Mouse (Mus musculus) limb, embryonic 14.5 days (tissue): ENCODE data around the gene Tspan8. TPM values are rescaled to one million over a fixed set of nuclear protein-coding genes. Genes with fewer than 3 reads are reported as not detected.

ENCODE experiments used
- ATAC-seq: fragments of 200-750 bp; cut with Nextera tagmentation; 2 replicates; pipeline ENCODE4 v1.8.0; 2017; ENCODE audit warnings: low read depth, moderate number of reproducible peaks, moderate TSS enrichment; ENCODE audit not compliant: low FRiP score
- DNase-seq: peaks from one replicate; pipeline ENCODE4 v3.0.0-alpha.2; 2015; ENCODE audit warnings: low spot score
- H3K27ac ChIP-seq: fragments of 300-500 bp; sonication (generic); replicated peaks from 2 replicates; pipeline ENCODE4 v1.5.1; 2014; ENCODE audit warnings: low read depth, mild to moderate bottlenecking, low read length, moderate library complexity, mixed read lengths
- H3K27me3 ChIP-seq: fragments of 300-500 bp; sonication (generic); 2 replicates; pipeline ENCODE4 v1.6.1; 2014; ENCODE audit warnings: low read length, mixed read lengths; ENCODE audit not compliant: control insufficient read depth, insufficient read depth
- H3K36me3 ChIP-seq: fragments of 300-500 bp; sonication (generic); 2 replicates; pipeline ENCODE4 v1.6.1; 2014; ENCODE audit warnings: mild to moderate bottlenecking, low read length, moderate library complexity, mixed read lengths; ENCODE audit not compliant: control insufficient read depth, insufficient read depth
- H3K4me1 ChIP-seq: fragments of 300-500 bp; sonication (generic); 2 replicates; pipeline ENCODE4 v1.6.1; 2014; ENCODE audit warnings: antibody characterized with exemption, low read length, mixed read lengths; ENCODE audit not compliant: control insufficient read depth, insufficient read depth
- H3K4me2 ChIP-seq: fragments of 300-500 bp; sonication (generic); replicated peaks from 2 replicates; pipeline ENCODE4 v1.6.1; 2014; ENCODE audit warnings: low read depth, mild to moderate bottlenecking, low read length, moderate library complexity; ENCODE audit not compliant: severe bottlenecking
- H3K4me3 ChIP-seq: fragments of 300-500 bp; sonication (generic); replicated peaks from 2 replicates; pipeline ENCODE4 v1.5.1; 2014; ENCODE audit warnings: low read length
- H3K9ac ChIP-seq: fragments of 300-500 bp; sonication (generic); 2 replicates; pipeline ENCODE4 v1.6.1; 2014; ENCODE audit warnings: mild to moderate bottlenecking, low read depth, low read length, moderate library complexity; ENCODE audit not compliant: severe bottlenecking
- H3K9me3 ChIP-seq: fragments of 300-500 bp; sonication (generic); 2 replicates; pipeline ENCODE4 v1.6.1; 2016; ENCODE audit warnings: low read length; ENCODE audit not compliant: control insufficient read depth
- POLR2A ChIP-seq: fragments of 200-500 bp; IDR thresholded peaks from 2 replicates; pipeline ENCODE4 v1.8.0; 2012; ENCODE audit warnings: inconsistent platforms, mild to moderate bottlenecking, moderate library complexity, borderline replicate concordance; ENCODE audit not compliant: insufficient read depth, insufficient read length; ENCODE audit errors: extremely low read depth
- WGBS: fragments of 180-500 bp; shearing (Covaris S2); extraction: QIAGEN DNeasy Blood & Tissue Kit; methylation state at CpG from one replicate; pipeline ENCODE4 v1.1.7; 2014; 5-methylcytosine and 5-hydroxymethylcytosine counted together
- polyA plus RNA-seq, 2 experiments: library from polyadenylated mRNA; depleted of rRNA in 1 of 2; stranded (reverse) in 1 of 2; unstranded in 1 of 2; fragments of >200 nt; fragmentation: Nextera tagmentation in 1 of 2; extraction: Ambion mirVana in 1 of 2; gene quantifications; 2 replicates each; pipeline versions ENCODE4 v1.2.1 to v1.2.3; 2012 to 2014

Tspan8 gene
- polyA plus RNA-seq, 2 experiments = 1.8 to 2.8 TPM

GRCm38 (mm10) chr10:115814878-115815277 is 1.8 kb upstream of the Tspan8 start:
- TF ChIP-seq POLR2A = no peak
- Histone ChIP-seq H3K4me1 (no peaks in the 10 kb centered on the region), H3K36me3 (no peaks in the 10 kb centered on the region), H3K9me3 (no peaks in the 10 kb centered on the region), H3K9ac (no peak overlapping the region), H3K27ac (no peak overlapping the region), H3K4me2 (no peak overlapping the region), H3K4me3 (no peak overlapping the region), H3K27me3 (no peaks in the 10 kb centered on the region)
- ATAC-seq = no peak
- WGBS = 82% methylated on average over 11 of the region's 11 CpGs
- no peak for DNase-seq

GRCm38 (mm10) chr10:115817056-115817724 is 558 bp downstream of the Tspan8 start:
- DNase-seq (no peak), ATAC-seq (no peak)
- H3K4me3 ChIP-seq = no peak overlapping the region
- H3K36me3 ChIP-seq = no peaks in the 10 kb centered on the region
- H3K27ac ChIP-seq = no peak overlapping the region
- WGBS = 57% methylated on average over 13 of the region's 13 CpGs
- H3K9me3 ChIP-seq = no peaks in the 10 kb centered on the region
- no peak for TF ChIP-seq POLR2A
- H3K4me2 ChIP-seq = no peak overlapping the region
- H3K9ac ChIP-seq = no peak overlapping the region
- H3K4me1 ChIP-seq = no peaks in the 10 kb centered on the region
- no peaks in the 10 kb centered on the region for H3K27me3 ChIP-seq

GRCm38 (mm10) chr10:115825289-115825688 is 8.7 kb downstream of the Tspan8 start:
- TF ChIP-seq POLR2A = no peak
- WGBS = 90% methylated on average over 7 of the region's 7 CpGs
- Histone ChIP-seq H3K27me3 (no peaks in the 10 kb centered on the region), H3K4me1 (no peaks in the 10 kb centered on the region), H3K9ac (no peak overlapping the region), H3K27ac (no peak overlapping the region), H3K4me3 (no peak overlapping the region), H3K36me3 (no peaks in the 10 kb centered on the region), H3K4me2 (no peak overlapping the region), H3K9me3 (no peaks in the 10 kb centered on the region)
- DNase-seq (no peak), ATAC-seq (no peak)

- TF ChIP-seq POLR2A = no peak
- H3K9ac ChIP-seq = no peak overlapping the region
- no peak overlapping the region for H3K27ac ChIP-seq
- H3K36me3 ChIP-seq = no peaks in the 10 kb centered on the region
- H3K27me3 ChIP-seq = no peaks in the 10 kb centered on the region
- no peak for ATAC-seq
- 0 out of 2 replicates have a peak, but pooled peaks cover under 1% of the 10 kb centered on the region for H3K4me1 ChIP-seq
- no peak for DNase-seq
- no peak overlapping the region for H3K4me2 ChIP-seq
- no peak overlapping the region for H3K4me3 ChIP-seq
- H3K9me3 ChIP-seq = no peaks in the 10 kb centered on the region
- WGBS = 82% methylated on average over 5 of the region's 5 CpGs
These were observed 12.2 kb downstream of the Tspan8 start for GRCm38 (mm10) chr10:115828872-115829271.

- TF ChIP-seq POLR2A = no peak
- no peak overlapping the region for H3K9ac ChIP-seq
- H3K27me3 ChIP-seq = no peaks in the 10 kb centered on the region
- no peak overlapping the region for H3K4me3 ChIP-seq
- no peaks in the 10 kb centered on the region for H3K9me3 ChIP-seq
- H3K4me1 ChIP-seq = 0 out of 2 replicates have a peak, but pooled peaks cover 3% of the 10 kb centered on the region
- DNase-seq (no peak), ATAC-seq (no peak)
- no peak overlapping the region for H3K27ac ChIP-seq
- WGBS = 64% methylated on average over 1 of the region's 1 CpGs
- H3K36me3 ChIP-seq = no peaks in the 10 kb centered on the region
- no peak overlapping the region for H3K4me2 ChIP-seq
These were observed 13.1 kb downstream of the Tspan8 start for GRCm38 (mm10) chr10:115829696-115830095.
